9 mouse cellular contexts compared by ENCODE assay signal in genomic region chr10:75304413-75304812, GRCm38 (mm10). TPM values are rescaled to one million over a fixed set of nuclear protein-coding genes. Genes with fewer than 3 reads are reported as not detected.
DNase-seq lines count a peak whose midpoint lies in the region; TF ChIP-seq lines count a peak whose summit lies in the region.
"Had no signal": no experiment of that assay in that cellular context is flagged by ENCODE, and none has a peak within 500 bp of the region (broad histone marks: within the 10 kb centered on the region; RNA-seq: fewer than 3 reads in every experiment).

No protein-coding gene starts in this region.

- 0 out of 2 replicates have a peak, but pooled peaks have one; percentile 36 for TF ChIP-seq EP300 in heart, adult 2 months (IDR thresholded peaks at IDR 0.05; ENCODE audit: insufficient read depth, low read depth, low read length)

- H3K79me2 ChIP-seq in heart, adult 2 months (replicated peaks; ENCODE audit: control insufficient read depth, insufficient read depth, low read length) = no peaks in the 10 kb centered on the region

- H3K4me1 ChIP-seq in heart, adult 2 months (ENCODE audit: control insufficient read depth, insufficient read depth, low read length) = peaks cover 15% of the 10 kb centered on the region

- H3K36me3 ChIP-seq in heart, adult 2 months (ENCODE audit: control insufficient read depth, insufficient read depth, low read length) = peaks cover 8% of the 10 kb centered on the region

- H3K27ac ChIP-seq in heart, adult 2 months = peak overlapping the region; percentile 58

- no peak overlapping the region for H3K9ac ChIP-seq in heart, adult 2 months (ENCODE audit: low read depth, low read length)

- no peak for TF ChIP-seq CTCF in heart, adult 2 months (IDR thresholded peaks at IDR 0.05)

- WGBS in heart, adult 2 months = 27% methylated on average over 6 of the region's 6 CpGs

- no peak overlapping the region for H3K4me3 ChIP-seq in heart, adult 2 months
- H3K4me3 ChIP-seq: myocyte had no signal

- DNase-seq in kidney, adult 11 months = peak; percentile 33
- no peak for DNase-seq in kidney, adult 18-20 months
- peak; percentile 44 for DNase-seq in brain, adult 2 months (ENCODE audit: low read depth, low spot score)
- DNase-seq in heart, adult 2 months = peak; percentile 65 to 70
- peak; percentile 44 to 50 for DNase-seq in kidney, postnatal 36 days
- DNase-seq in urinary bladder, postnatal 4 days (ENCODE audit: low spot score in 2 of 2) = no peak
- no peak for DNase-seq in layer of hippocampus, postnatal 14 days (ENCODE audit: low spot score in 2 of 2)
- DNase-seq in urinary bladder, adult 2 months (ENCODE audit: low spot score) = no peak

- intact Hi-C loops in heart, adult 2 months (cut with DNase I) = no loop called here

- no peaks in the 10 kb centered on the region for H3K27me3 ChIP-seq in heart, adult 2 months (ENCODE audit: control insufficient read depth, insufficient read depth, low read length)

- no peak for TF ChIP-seq POLR2A in heart, adult 2 months (IDR thresholded peaks at IDR 0.05; ENCODE audit: insufficient read depth, low read depth, low read length)

RNA-seq across cellular contexts. Expression of gene Adora2a, which starts 12.3 kb away (rescaled TPM):
- 1 to 10 TPM; 7.1 to 7.2 TPM for total RNA-seq in heart, adult 2 months (2021)
- polyA plus RNA-seq in heart, adult 2 months (2012; rRNA removed) = 14.3 and 18.1 TPM in 2 replicates
- 1 to 10 TPM; 3.2 to 5.1 TPM for total RNA-seq in layer of hippocampus, postnatal 14 days (2021)
- polyA plus RNA-seq in urinary bladder, adult 2 months (2012; rRNA removed) = 2.0 and 2.1 TPM in 2 replicates

Comparison
In these comparisons a context has a peak if more than half of its experiments do, and no peak if none do; other contexts are left out.
1. DNase-seq: peak in kidney, adult 11 months (single experiment), brain, adult 2 months (single experiment), heart, adult 2 months (2 of 2) and kidney, postnatal 36 days (2 of 2); none in kidney, adult 18-20 months (single experiment), urinary bladder, postnatal 4 days (0 of 2), layer of hippocampus, postnatal 14 days (0 of 2) and urinary bladder, adult 2 months (single experiment).